Mouse (Mus musculus): ENCODE results near the gene Jarid2. TPM values are rescaled to one million over a fixed set of nuclear protein-coding genes. Genes with fewer than 3 reads are reported as not detected.

Gene Jarid2
- polyA plus RNA-seq, 1 experiment from 2014 or later = 12.2 TPM

- ATAC-seq (ENCODE audit: low read depth) = no peak
These were observed 210.2 kb downstream of the Jarid2 start for GRCm38 (mm10) chr13:44939326-44940035.

GRCm38 (mm10) chr13:44943618-44944017 lies 214.3 kb downstream of the Jarid2 start:
- Histone ChIP-seq H3K9me3 (replicated peaks; ENCODE audit: control insufficient read depth, low read length) (no peaks in the 10 kb centered on the region), H3K4me3 (ENCODE audit: low read depth, low read length) (no peak overlapping the region), H3K4me1 (ENCODE audit: control insufficient read depth, low read depth, low read length) (no peaks in the 10 kb centered on the region), H3K9ac (ENCODE audit: low read depth, low read length) (no peak overlapping the region), H3K4me2 (ENCODE audit: low read depth, low read length) (no peak overlapping the region), H3K27ac (ENCODE audit: low read length) (no peak overlapping the region), H3K27me3 (ENCODE audit: control insufficient read depth, insufficient read depth, low read depth, low read length) (no peaks in the 10 kb centered on the region), H3K36me3 (ENCODE audit: control insufficient read depth, insufficient read depth) (no peaks in the 10 kb centered on the region)
- WGBS (ENCODE audit: insufficient replicate concordance) = 73% methylated on average over 2 of the region's 2 CpGs
- no peak for ATAC-seq (ENCODE audit: low read depth)

More at GRCm38 (mm10) chr13:44939326-44940035, 210.2 kb downstream of the Jarid2 start:
- Histone ChIP-seq H3K9ac (ENCODE audit: low read depth, low read length) (no peak overlapping the region), H3K36me3 (ENCODE audit: control insufficient read depth, insufficient read depth) (no peaks in the 10 kb centered on the region), H3K4me3 (ENCODE audit: low read depth, low read length) (no peak overlapping the region), H3K9me3 (replicated peaks; ENCODE audit: control insufficient read depth, low read length) (no peaks in the 10 kb centered on the region), H3K4me2 (ENCODE audit: low read depth, low read length) (no peak overlapping the region), H3K27ac (ENCODE audit: low read length) (no peak overlapping the region), H3K27me3 (ENCODE audit: control insufficient read depth, insufficient read depth, low read depth, low read length) (no peaks in the 10 kb centered on the region), H3K4me1 (ENCODE audit: control insufficient read depth, low read depth, low read length) (no peaks in the 10 kb centered on the region)
- WGBS (ENCODE audit: insufficient replicate concordance) = 60% methylated on average over 8 of the region's 8 CpGs

GRCm38 (mm10) chr13:44946880-44947635 lies 217.8 kb downstream of the Jarid2 start:
- ATAC-seq (ENCODE audit: low read depth) = no peak
- WGBS (ENCODE audit: insufficient replicate concordance) = 71% methylated on average over 8 of the region's 8 CpGs
- Histone ChIP-seq H3K9me3 (replicated peaks; ENCODE audit: control insufficient read depth, low read length) (no peaks in the 10 kb centered on the region), H3K27ac (ENCODE audit: low read length) (no peak overlapping the region), H3K4me1 (ENCODE audit: control insufficient read depth, low read depth, low read length) (no peaks in the 10 kb centered on the region), H3K4me3 (ENCODE audit: low read depth, low read length) (no peak overlapping the region), H3K36me3 (ENCODE audit: control insufficient read depth, insufficient read depth) (no peaks in the 10 kb centered on the region), H3K4me2 (ENCODE audit: low read depth, low read length) (no peak overlapping the region), H3K9ac (ENCODE audit: low read depth, low read length) (no peak overlapping the region), H3K27me3 (ENCODE audit: control insufficient read depth, insufficient read depth, low read depth, low read length) (no peaks in the 10 kb centered on the region)

GRCm38 (mm10) chr13:44948320-44949250 lies 219.3 kb downstream of the Jarid2 start:
- no peak for ATAC-seq (ENCODE audit: low read depth)
- WGBS (ENCODE audit: insufficient replicate concordance) = 63% methylated on average over 16 of the region's 16 CpGs
- no peak overlapping the region for H3K27ac ChIP-seq (ENCODE audit: low read length)

GRCm38 (mm10) chr13:44952393-44953086 lies 223.3 kb downstream of the Jarid2 start:
- H3K4me2 ChIP-seq (ENCODE audit: low read depth, low read length) = no peak overlapping the region
- 29% methylated on average over 10 of the region's 10 CpGs for WGBS (ENCODE audit: insufficient replicate concordance)

More at GRCm38 (mm10) chr13:44948320-44949250, 219.3 kb downstream of the Jarid2 start:
- Histone ChIP-seq H3K4me2 (ENCODE audit: low read depth, low read length) (no peak overlapping the region), H3K4me1 (ENCODE audit: control insufficient read depth, low read depth, low read length) (no peaks in the 10 kb centered on the region; the same call in 1 of the 2 replicates), H3K4me3 (ENCODE audit: low read depth, low read length) (no peak overlapping the region), H3K27me3 (ENCODE audit: control insufficient read depth, insufficient read depth, low read depth, low read length) (no peaks in the 10 kb centered on the region), H3K9ac (ENCODE audit: low read depth, low read length) (no peak overlapping the region), H3K36me3 (ENCODE audit: control insufficient read depth, insufficient read depth) (no peaks in the 10 kb centered on the region), H3K9me3 (replicated peaks; ENCODE audit: control insufficient read depth, low read length) (no peaks in the 10 kb centered on the region)

GRCm38 (mm10) chr13:44953546-44954231 lies 224.4 kb downstream of the Jarid2 start:
- H3K9me3 ChIP-seq (replicated peaks; ENCODE audit: control insufficient read depth, low read length) = no peaks in the 10 kb centered on the region
- H3K4me3 ChIP-seq (ENCODE audit: low read depth, low read length) = no peak overlapping the region
- 65% methylated on average over 8 of the region's 8 CpGs for WGBS (ENCODE audit: insufficient replicate concordance)
- no peak overlapping the region for H3K27ac ChIP-seq (ENCODE audit: low read length)
- ATAC-seq (ENCODE audit: low read depth) = no peak
- H3K9ac ChIP-seq (ENCODE audit: low read depth, low read length) = no peak overlapping the region
- H3K27me3 ChIP-seq (ENCODE audit: control insufficient read depth, insufficient read depth, low read depth, low read length) = no peaks in the 10 kb centered on the region
- H3K4me1 ChIP-seq (ENCODE audit: control insufficient read depth, low read depth, low read length) = peaks cover 4% of the 10 kb centered on the region
- no peaks in the 10 kb centered on the region for H3K36me3 ChIP-seq (ENCODE audit: control insufficient read depth, insufficient read depth)
- no peak overlapping the region for H3K4me2 ChIP-seq (ENCODE audit: low read depth, low read length)

More at GRCm38 (mm10) chr13:44952393-44953086, 223.3 kb downstream of the Jarid2 start:
- ATAC-seq (ENCODE audit: low read depth) = no peak
- Histone ChIP-seq H3K9ac (ENCODE audit: low read depth, low read length) (no peak overlapping the region), H3K36me3 (ENCODE audit: control insufficient read depth, insufficient read depth) (no peaks in the 10 kb centered on the region), H3K4me3 (ENCODE audit: low read depth, low read length) (no peak overlapping the region), H3K9me3 (replicated peaks; ENCODE audit: control insufficient read depth, low read length) (no peaks in the 10 kb centered on the region), H3K27me3 (ENCODE audit: control insufficient read depth, insufficient read depth, low read depth, low read length) (no peaks in the 10 kb centered on the region), H3K4me1 (ENCODE audit: control insufficient read depth, low read depth, low read length) (peaks cover 4% of the 10 kb centered on the region), H3K27ac (ENCODE audit: low read length) (no peak overlapping the region)

GRCm38 (mm10) chr13:44954232-44954568 lies 224.9 kb downstream of the Jarid2 start:
- Histone ChIP-seq H3K9me3 (replicated peaks; ENCODE audit: control insufficient read depth, low read length) (no peaks in the 10 kb centered on the region), H3K9ac (ENCODE audit: low read depth, low read length) (no peak overlapping the region), H3K4me1 (ENCODE audit: control insufficient read depth, low read depth, low read length) (peaks cover 4% of the 10 kb centered on the region), H3K36me3 (ENCODE audit: control insufficient read depth, insufficient read depth) (no peaks in the 10 kb centered on the region), H3K4me3 (ENCODE audit: low read depth, low read length) (no peak overlapping the region), H3K4me2 (ENCODE audit: low read depth, low read length) (no peak overlapping the region), H3K27ac (ENCODE audit: low read length) (no peak overlapping the region), H3K27me3 (ENCODE audit: control insufficient read depth, insufficient read depth, low read depth, low read length) (no peaks in the 10 kb centered on the region)
- WGBS (ENCODE audit: insufficient replicate concordance) = 63% methylated on average over 1 of the region's 1 CpGs
- ATAC-seq (ENCODE audit: low read depth) = peak; percentile 62; the same call in 1 of the 2 replicates

GRCm38 (mm10) chr13:44955781-44956180 lies 226.5 kb downstream of the Jarid2 start:
- H3K27ac ChIP-seq (ENCODE audit: low read length) = no peak overlapping the region
- H3K27me3 ChIP-seq (ENCODE audit: control insufficient read depth, insufficient read depth, low read depth, low read length) = no peaks in the 10 kb centered on the region
- 84% methylated on average over 6 of the region's 6 CpGs for WGBS (ENCODE audit: insufficient replicate concordance)
- no peak overlapping the region for H3K4me3 ChIP-seq (ENCODE audit: low read depth, low read length)
- H3K9ac ChIP-seq (ENCODE audit: low read depth, low read length) = no peak overlapping the region
- no peak overlapping the region for H3K4me2 ChIP-seq (ENCODE audit: low read depth, low read length)
- no peak for ATAC-seq (ENCODE audit: low read depth)
- H3K4me1 ChIP-seq (ENCODE audit: control insufficient read depth, low read depth, low read length) = peaks cover 4% of the 10 kb centered on the region
- H3K36me3 ChIP-seq (ENCODE audit: control insufficient read depth, insufficient read depth) = no peaks in the 10 kb centered on the region
- H3K9me3 ChIP-seq (replicated peaks; ENCODE audit: control insufficient read depth, low read length) = no peaks in the 10 kb centered on the region

Measured in liver, embryonic 16.5 days (tissue).